Mouse (Mus musculus) MN1 (cell line): ENCODE measurements around the gene Dnah6.

Source experiments
- DNase-seq: peaks from one replicate; pipeline ENCODE4 v3.0.0-alpha.2; 2016; ENCODE audit warnings: low spot score

Dnah6 gene

GRCm38 (mm10) chr6:73028853-73029252, 192.6 kb downstream of the Dnah6 start:
- DNase-seq: no peak

DNA sequence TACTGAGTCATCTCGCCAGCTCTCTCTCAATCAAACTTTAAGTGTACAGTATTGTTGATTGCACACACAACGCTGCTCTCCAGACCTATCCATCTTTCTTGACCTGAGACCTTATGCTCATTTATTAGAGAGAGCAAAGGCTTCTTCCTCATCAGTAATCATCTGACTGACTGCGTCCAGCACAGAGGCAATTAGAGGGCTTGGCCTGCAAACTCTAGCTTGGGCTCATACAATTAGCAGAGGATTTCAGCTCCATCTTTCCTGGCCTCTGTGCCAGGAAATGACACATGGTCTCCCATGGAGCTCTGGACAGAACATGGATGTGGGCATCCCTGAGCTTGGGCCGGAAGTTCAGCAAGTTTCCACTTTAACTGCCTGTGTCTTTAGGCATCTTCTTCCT, 193.6 kb downstream of the Dnah6 start:
- no peak for DNase-seq

DNA sequence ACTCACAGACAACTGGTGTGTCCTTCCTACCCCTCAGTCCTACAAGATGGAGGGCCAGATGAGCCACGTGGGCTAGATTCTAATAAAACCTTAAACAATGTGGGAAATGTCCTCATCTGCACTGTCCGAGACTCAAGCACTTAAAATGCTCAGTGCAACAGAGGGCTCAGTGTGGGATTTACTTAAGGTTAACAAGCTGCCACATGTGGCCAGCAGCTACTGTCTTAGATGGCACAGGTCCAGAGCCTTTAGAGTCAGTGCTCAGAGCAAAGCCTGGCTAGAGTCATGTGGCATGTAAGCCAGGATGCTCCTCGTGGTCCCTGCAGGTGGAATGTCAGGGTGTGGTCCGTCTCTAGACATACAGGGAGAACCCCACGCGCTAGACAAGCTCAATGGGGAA, 194.6 kb downstream of the Dnah6 start:
- DNase-seq: no peak

DNA sequence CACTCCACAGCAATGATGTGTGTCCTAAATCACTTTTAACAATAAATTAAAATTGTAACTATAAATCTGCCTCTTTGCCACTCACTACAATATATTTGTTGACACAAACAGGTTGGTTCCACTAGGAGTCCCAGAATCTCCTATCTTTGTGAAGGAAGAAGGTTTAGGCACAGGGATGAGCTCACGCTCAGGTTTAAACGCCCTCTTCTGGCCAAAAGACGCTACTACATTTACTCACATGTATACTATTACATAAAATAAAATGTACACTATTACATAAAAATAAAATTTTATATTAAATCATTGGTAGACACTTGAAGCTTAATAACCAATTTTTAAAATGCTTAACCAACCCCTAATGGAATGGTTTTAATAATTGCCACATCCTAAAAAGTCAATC, 201.4 kb downstream of the Dnah6 start:
- no peak for DNase-seq

DNA sequence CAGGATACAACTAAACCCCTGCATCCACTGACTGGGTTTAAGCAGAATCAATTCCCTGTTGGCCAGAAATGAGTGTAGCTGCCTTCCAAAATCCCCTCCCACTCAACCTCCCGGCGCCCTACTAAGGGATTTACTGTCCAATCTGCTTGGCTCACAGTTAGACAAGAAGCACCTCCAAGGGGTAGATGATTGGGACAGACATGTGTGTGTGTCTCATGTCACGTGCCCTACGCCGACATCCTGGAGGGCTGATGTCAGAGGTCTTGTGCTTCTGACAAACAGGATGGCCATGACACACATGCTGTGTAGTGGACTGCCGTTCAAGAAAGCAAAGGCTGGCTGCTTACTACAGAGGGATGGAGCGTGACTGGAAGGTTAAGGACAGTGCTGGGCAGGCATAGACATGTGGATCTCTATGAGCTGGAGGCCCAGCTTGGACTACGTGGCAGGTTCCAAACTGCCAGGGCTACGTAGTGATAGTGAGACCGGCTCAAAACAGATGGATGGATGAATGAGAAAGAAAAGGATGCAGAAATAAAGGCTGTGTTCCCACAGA, 202.6 kb downstream of the Dnah6 start:
- DNase-seq: no peak

DNA sequence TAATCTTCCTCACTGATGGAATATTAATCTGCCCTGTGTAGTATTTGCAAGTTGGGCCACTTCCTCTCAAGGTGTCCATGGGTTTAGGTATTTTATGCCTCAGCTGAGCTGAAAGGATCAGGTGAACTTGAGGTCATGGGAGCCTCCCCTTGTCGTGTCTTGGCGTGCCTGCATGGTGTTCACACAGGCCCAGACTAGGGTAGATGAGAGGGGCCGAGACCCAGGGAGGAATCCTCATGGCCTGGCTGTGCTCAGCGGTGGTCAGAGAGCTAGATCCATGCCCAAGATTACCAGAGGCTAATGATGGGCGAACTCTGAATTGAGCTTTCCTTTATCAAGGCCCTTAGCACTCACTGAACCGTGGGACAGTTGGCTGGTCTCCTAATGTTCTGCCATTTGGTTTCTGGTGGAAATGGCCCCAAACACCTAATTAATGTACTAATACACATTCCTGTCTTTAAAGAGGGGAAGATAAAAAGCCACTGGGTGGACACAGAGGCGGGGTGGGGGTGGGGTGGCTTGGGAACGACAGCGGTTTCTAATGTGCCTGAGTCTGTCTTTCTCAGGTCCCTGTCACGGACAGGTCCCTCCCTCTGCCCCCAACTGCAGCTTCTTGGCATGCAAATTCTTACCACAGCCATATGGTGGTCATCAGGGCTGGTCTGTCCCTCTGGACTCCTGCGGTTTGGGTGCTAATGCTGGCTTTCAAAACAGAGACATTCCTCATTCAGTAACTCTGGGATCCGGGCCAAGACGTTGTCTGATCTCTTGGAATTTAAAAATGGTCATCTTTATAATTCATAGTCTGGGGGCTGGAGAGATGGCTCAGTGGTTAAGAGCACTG, 206.9 kb downstream of the Dnah6 start:
- DNase-seq: no peak

GRCm38 (mm10) chr6:73012931-73013330, 208.5 kb downstream of the Dnah6 start:
- DNase-seq: no peak

DNA sequence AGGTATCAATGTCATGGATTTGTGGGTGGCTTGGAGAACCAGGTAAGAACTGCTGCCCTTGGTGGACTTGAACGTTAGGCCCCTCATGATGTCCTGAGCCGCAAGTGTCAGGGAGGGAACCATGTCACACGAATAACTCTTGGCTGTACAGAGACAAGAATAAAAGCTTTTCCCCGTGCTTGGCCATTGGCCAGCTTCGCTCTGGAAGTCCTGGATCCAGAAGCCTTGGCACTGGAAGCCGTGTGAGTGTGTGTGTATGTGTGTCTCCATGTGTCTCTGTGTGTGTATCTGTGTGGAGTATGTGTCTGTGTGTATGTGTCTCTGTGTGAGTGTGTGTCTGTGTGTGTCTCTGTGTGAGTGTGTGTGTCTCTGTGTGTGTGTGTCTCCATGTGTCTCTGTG, 209.6 kb downstream of the Dnah6 start:
- DNase-seq: no peak

DNA sequence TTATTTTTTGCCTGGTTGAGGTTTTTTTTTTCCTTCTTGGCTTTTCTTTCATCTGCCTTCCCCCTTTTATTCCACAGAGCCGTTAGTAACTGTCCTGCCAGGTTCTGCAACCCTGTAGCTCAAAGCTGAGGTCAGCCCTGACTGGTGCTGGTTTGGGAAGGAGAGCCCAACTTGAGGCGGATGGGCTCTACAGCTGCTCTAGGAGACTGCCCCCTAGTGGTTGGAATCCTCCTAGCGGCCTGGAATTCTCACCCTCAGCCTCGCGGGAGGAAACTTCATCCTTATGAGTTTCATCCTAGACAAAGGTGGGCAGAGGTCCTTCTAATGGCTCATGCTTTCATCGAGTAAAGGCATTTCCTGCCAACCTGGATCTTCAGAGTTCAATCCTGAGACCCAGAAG, 211.4 kb downstream of the Dnah6 start:
- no peak for DNase-seq

DNA sequence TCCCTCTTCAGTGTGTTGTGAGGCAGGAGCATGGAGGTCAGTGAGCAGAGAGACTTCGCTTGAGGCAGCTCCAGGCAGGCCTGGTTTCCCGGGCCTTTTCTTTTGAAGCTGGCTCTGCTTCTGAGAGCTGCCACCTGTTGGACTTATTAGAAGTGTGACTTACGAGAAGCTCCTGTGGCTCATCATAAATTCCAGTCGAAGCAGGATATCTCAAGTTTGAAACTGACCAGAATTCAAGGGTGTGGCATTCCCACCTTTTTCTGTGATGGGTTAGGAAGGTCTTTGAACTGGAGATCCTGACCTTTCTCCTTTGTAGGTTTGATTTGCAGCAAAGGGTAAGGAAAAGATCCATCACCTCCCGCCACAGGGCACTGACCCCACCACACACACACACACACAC, 217.8 kb downstream of the Dnah6 start:
- DNase-seq: no peak

GRCm38 (mm10) chr6:73002391-73002790, 219.1 kb downstream of the Dnah6 start:
- no peak for DNase-seq

GRCm38 (mm10) chr6:72998809-72999208, 222.6 kb downstream of the Dnah6 start:
- no peak for DNase-seq

- DNase-seq: no peak
Measured at GRCm38 (mm10) chr6:72993688-72994082, 227.8 kb downstream of the Dnah6 start.

DNA sequence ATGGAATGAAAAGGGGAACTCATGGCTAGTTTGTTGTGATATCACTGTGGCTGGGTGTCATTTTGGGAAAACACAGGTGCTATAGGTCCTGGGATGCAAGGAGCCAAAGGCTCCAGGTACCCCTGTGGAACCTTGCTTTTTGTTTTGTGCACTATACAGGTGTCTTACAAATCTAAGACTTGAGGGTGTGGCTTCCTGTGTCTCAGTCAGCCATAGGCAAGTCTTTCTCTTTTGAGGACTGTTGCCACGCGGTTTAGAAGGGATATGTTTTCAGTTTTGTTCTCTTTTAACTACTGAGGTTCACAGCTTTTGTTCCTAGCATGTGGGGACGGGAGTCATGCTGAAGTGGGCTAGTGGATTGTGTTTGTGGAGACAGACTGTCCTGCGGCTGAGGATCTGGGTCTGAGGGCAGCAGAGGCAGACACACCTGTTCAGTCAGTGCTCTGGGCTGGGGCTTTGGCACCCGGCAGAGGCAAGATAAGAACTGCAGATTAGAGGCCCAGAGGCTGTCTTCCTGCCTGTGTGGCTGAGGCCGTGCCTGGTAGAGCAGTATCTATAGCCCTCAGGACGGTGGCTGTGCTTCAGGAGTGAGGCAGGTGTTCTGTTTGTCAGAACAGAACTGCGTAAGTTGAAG, 228.3 kb downstream of the Dnah6 start:
- no peak for DNase-seq

DNA sequence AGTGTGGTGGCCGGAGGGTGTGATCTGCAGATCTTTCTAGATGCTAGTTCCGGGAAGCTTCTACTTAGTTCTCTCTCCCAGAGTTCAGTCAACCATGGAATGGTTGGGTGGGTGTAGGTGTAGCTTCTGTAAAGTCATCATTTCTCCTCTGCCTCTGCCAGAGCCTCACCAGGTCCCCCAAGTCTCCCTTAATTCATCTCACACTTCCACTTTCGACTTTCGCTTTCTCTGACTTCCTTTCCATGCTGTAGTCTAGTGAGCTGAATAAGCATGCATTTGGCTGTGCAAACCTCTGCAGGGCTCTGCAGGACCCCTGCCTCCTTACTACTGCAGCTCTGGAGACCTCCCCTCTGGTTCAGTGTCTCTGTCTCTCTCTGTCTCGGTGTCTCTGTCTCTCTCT, 231.2 kb downstream of the Dnah6 start:
- DNase-seq: no peak

DNA sequence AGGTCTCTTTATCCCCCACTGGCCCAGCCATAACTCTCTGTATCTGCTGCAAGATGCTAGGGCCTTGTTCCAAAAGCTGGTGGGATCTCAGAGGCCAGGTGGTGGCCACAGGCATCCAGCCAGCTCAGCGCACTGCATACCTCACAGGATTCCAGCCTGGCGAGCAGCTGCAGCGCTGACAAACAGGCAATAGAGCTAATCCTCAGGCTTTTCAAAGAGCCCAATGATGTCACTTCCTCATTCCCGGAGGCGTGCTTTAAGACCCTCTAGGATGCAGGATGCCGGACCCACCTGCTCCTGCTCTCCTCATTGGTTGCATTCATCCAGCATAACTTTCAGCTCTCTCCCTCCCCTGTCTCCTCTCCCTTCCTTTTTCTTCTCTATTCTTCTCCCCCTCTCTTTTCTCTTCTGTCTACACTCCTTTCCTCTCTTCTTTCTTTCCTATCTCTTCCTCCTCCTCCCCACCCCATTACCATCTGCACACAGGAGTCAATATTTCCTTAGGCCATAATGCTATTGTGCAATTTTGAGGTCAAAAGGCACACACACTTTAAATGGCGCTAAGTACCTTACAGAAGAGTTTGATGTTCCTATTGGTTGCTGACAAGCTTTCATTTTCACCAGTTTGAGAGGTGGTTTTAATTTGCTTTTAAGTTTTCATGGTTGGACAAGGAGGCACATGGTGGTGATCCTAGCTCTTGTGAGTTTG, 232.3 kb downstream of the Dnah6 start:
- DNase-seq: no peak

- no peak for DNase-seq
Measured at GRCm38 (mm10) chr6:72982506-72982905, 238.9 kb downstream of the Dnah6 start.

DNA sequence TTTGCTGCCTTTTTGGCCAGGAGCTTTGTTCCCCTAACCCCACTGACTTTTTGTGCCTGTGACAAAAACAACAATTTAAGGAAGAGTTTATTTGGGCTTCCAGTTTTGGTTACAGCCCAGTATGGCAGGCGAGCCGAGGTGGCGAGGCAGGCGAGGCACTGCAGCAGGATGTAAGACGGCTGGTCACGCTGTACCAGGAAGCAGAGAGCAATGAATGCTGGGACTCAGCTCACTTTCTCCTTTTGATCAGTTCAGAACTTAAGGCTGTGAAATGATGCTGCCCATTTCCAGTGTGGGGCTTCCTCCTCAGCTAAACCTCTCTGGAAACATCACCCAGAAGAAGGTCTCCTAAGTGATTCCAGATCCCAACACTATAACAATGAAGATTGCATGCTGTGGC, 239.6 kb downstream of the Dnah6 start:
- no peak for DNase-seq

DNA sequence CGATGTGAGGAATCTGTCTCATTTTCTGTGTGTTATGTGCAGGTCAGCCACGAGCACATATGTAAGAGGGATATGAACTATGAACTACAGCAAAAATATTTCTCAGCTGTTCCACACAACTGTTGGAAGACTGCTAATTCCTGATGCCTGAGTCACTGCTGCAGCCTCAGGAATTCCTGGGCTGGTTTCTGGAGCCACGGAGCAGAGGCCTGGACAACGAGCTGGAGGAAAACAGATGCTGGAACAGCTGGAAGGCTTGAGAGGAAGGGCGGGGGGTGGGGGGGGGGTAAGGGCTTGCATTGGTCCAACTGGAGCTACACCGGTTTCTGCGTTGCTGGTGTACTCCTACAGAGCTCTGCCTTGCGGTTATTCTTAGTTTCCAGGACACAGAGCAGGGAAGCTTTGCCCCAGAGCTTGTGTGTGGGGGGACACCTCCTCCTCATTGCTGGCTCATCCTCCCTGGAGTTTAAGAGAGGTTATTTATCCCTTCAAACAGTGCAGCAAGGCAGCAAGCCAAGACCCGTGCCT, 240.3 kb downstream of the Dnah6 start:
- DNase-seq: no peak

DNA sequence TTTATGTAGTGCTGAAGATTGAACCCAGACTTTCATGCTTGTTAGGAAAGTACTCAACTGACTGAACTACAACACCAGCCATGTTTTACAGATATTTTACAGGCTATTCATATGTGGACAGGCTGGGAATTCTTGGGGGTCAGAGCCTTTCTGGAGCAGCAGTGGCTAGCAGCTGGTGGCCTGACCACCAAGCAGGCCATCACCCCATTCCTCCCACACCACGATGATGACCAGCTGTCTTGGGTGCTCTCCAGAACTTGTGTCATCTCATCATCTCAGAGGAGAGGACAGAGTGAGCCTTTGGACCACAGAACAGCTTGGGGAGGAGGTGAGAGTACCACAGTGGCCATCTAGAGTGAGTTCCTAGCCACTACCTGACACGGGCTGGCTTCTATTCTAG, 244.6 kb downstream of the Dnah6 start:
- no peak for DNase-seq

- DNase-seq: no peak
Measured at GRCm38 (mm10) chr6:72971074-72971473, 250.4 kb downstream of the Dnah6 start.

DNA sequence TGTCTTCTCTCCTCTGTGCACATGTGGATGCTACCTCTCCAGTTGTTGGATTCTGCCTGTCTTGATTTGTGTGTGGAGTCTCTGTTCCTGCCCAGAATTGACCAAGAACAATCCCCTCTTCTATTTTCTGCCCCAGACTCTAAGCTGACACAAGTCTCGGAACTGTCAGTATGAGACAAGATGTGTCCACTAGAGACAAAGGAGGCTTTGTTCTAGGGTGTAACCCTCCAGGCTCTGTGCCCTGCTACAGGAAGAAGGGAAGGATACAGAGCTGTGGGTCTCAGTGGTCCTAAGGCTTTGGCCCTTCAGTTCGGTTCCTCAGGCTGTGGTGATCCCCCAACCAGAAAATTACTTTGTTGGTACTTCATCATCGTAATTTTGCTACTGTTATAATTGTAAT, 251.7 kb downstream of the Dnah6 start:
- no peak for DNase-seq
